Mouse (Mus musculus) cerebellum, adult 11 months (tissue): ENCODE data around the gene Tnni3k.

ENCODE experiments used
- DNase-seq: peaks from one replicate; pipeline ENCODE4 v3.0.0; 2022

The Tnni3k gene

GRCm38 (mm10) chr3:154758089-154758488 is 297.1 kb downstream of the Tnni3k start:
- no peak for DNase-seq

DNA sequence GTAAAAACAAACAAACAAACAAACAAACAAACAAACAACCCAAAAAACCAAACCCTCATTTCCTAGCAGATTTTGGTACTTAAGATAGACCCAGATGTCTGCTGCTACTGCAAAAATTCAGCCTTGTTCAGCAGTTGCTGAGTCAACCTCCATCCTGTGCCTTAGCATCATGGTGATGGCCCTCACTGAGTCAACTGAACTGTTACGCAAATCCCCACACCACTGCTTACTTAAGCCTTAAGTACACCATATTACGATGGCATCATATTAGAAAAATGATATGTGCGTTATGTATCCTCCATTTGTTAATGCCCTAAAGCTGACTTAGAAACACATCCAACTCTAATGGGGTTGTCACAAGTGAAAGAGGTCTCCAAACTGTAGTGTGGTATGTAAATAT is 300.0 kb downstream of the Tnni3k start:
- DNase-seq: no peak

GRCm38 (mm10) chr3:154754505-154754904 is 300.7 kb downstream of the Tnni3k start:
- DNase-seq: no peak

DNA sequence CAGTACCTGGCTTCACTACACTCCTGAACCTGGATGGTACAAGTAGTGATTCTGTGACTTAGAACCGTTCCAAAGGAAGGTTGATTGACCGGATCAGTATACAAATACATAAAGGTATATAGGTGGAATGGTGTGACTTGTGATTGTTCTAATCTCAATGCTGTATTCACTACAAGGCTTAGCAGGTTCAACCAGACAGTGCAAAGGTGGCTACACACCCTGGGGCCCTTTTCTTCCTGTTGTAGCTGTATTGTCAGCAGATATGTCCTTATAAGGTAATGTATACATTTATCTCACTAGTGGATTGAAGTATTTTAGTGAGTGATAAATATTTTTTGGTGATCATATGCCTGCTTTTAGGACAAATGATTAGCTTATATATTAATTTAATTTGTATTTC is 310.9 kb downstream of the Tnni3k start:
- DNase-seq: no peak

DNA sequence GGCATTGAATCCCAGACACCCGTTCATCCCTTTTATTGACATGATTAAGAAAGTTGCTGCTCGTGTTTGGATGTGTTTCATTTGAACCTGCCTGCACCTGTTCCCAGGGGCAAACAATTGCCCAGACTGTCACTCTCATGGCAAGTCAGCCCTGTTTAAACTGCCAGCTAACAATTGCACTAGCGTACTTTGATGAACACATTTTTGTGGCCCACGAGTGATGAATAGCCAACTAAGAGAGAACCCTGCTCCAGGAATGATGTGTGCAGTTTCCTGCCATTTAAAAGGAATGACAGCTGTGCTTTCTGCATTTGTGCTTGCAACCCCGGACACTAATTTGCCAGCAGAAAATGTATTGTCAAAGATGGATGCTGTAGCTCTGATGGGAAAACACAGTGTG is 312.3 kb downstream of the Tnni3k start:
- DNase-seq: no peak

DNA sequence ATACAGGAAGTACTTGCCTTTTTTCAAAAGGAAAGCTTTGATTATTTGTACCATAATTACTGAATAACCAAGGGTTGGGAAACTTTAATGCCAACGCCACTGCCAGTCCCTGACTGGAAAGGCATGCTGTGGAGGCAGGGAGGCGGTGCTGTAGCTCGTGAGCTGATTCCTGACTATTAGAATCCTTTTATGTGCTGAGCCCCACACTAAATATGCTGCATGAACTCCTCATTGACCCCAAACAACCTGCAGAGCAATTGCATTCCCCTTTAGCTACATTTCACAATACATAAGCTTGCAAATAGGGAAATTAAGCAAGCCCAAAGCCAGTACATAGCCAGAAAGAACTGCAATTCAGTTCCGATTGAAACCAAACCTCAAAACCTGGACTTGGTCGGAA is 313.7 kb downstream of the Tnni3k start:
- no peak for DNase-seq
